In genomic region chr9:45651810-45652177, GRCm38 (mm10) we compare ENCODE assay signal across 18 mouse cellular contexts.
DNase-seq lines count a peak whose midpoint lies in the region; ATAC-seq and TF ChIP-seq lines count a peak whose summit lies in the region.
"Had no signal": no experiment of that assay in that cellular context is flagged by ENCODE, and none has a peak within 500 bp of the region (broad histone marks: within the 10 kb centered on the region; RNA-seq: fewer than 3 reads in every experiment).

No protein-coding gene starts in this region.

- H3K27ac ChIP-seq in layer of hippocampus, adult 2 months, result peak overlapping the region; percentile 92
- peak overlapping the region; percentile 92 for H3K27ac ChIP-seq in hindbrain, embryonic 13.5 days
- peak overlapping the region; percentile 82 for H3K27ac ChIP-seq in midbrain, embryonic 14.5 days (replicated peaks; ENCODE audit: low read depth, low read length)
- H3K27ac ChIP-seq: gastrocnemius, adult 2 months; heart, adult 2 months; kidney, embryonic 15.5 days; limb, embryonic 15.5 days had no signal

- no peak for TF ChIP-seq CTCF in layer of hippocampus, adult 2 months (conservative IDR thresholded peaks at IDR 0.05)

- H3K9ac ChIP-seq in hindbrain, embryonic 13.5 days, result no peak overlapping the region
- H3K9ac ChIP-seq in midbrain, embryonic 14.5 days (replicated peaks; ENCODE audit: low read length), result no peak overlapping the region
- H3K9ac ChIP-seq: kidney, embryonic 15.5 days; limb, embryonic 15.5 days; liver, postnatal 0 days had no signal

- H3K9me3 ChIP-seq in hindbrain, embryonic 13.5 days, result no peaks in the 10 kb centered on the region
- H3K9me3 ChIP-seq in midbrain, embryonic 14.5 days (ENCODE audit: control insufficient read depth, low read length), result 0 out of 2 replicates have a peak, but pooled peaks cover 3% of the 10 kb centered on the region
- H3K9me3 ChIP-seq: kidney, embryonic 15.5 days; limb, embryonic 15.5 days had no signal

- H3K4me2 ChIP-seq in hindbrain, embryonic 13.5 days, result peak overlapping the region; percentile 29; the same call in 1 of the 2 replicates
- H3K4me2 ChIP-seq in midbrain, embryonic 14.5 days (ENCODE audit: low read length), result peak overlapping the region; percentile 8; the same call in 1 of the 2 replicates
- H3K4me2 ChIP-seq: kidney, embryonic 15.5 days; limb, embryonic 15.5 days had no signal

- H3K4me3 ChIP-seq in layer of hippocampus, adult 2 months, result no peak overlapping the region
- H3K4me3 ChIP-seq in hindbrain, embryonic 13.5 days, result no peak overlapping the region
- no peak overlapping the region for H3K4me3 ChIP-seq in midbrain, embryonic 14.5 days (replicated peaks; ENCODE audit: low read depth, low read length)
- H3K4me3 ChIP-seq: erythroblast, embryonic 14.5 days; gastrocnemius, adult 2 months; heart, adult 2 months; kidney, embryonic 15.5 days; limb, embryonic 15.5 days had no signal

- H3K4me1 ChIP-seq in hindbrain, embryonic 13.5 days (replicated peaks), result peaks cover 44% of the 10 kb centered on the region
- peaks cover 40% of the 10 kb centered on the region for H3K4me1 ChIP-seq in midbrain, embryonic 14.5 days (ENCODE audit: control insufficient read depth, insufficient read depth, low read length)
- H3K4me1 ChIP-seq: kidney, embryonic 15.5 days; limb, embryonic 15.5 days had no signal

- no peaks in the 10 kb centered on the region for H3K36me3 ChIP-seq in hindbrain, embryonic 13.5 days
- H3K36me3 ChIP-seq in midbrain, embryonic 14.5 days (ENCODE audit: control insufficient read depth, insufficient read depth, low read length), result no peaks in the 10 kb centered on the region
- H3K36me3 ChIP-seq: kidney, embryonic 15.5 days; limb, embryonic 15.5 days had no signal

- 29% methylated on average over 3 of the region's 3 CpGs for WGBS in hindbrain, embryonic 13.5 days
- 7% methylated on average over 3 of the region's 3 CpGs for WGBS in midbrain, embryonic 14.5 days

- H3K27me3 ChIP-seq in hindbrain, embryonic 13.5 days, result no peaks in the 10 kb centered on the region
- no peaks in the 10 kb centered on the region for H3K27me3 ChIP-seq in midbrain, embryonic 14.5 days (ENCODE audit: control insufficient read depth, insufficient read depth, low read length)
- H3K27me3 ChIP-seq: kidney, embryonic 15.5 days; limb, embryonic 15.5 days had no signal

- no peak for DNase-seq in layer of hippocampus, adult 2 months (ENCODE audit: low spot score in 2 of 2)
- DNase-seq in layer of hippocampus, postnatal 25 days (ENCODE audit: extremely low spot score in 1 of 2, low spot score in 1 of 2), result no peak
- no peak for DNase-seq in midbrain, embryonic 14.5 days
- no peak for DNase-seq in lung, postnatal 25 days (ENCODE audit: low spot score)
- DNase-seq in testis, postnatal 10 days (ENCODE audit: low spot score), result no peak
- DNase-seq in urinary bladder, adult 18-20 months (ENCODE audit: low spot score in 2 of 2), result no peak
- DNase-seq in adipocyte (ENCODE audit: low spot score), result no peak
- DNase-seq: adrenal gland, postnatal 36 days; cerebellum, adult 9-11 months; gastrocnemius, adult 2 months; heart, adult 2 months; liver, postnatal 0 days; lung, postnatal 36 days had no signal

- ATAC-seq in hindbrain, embryonic 13.5 days (ENCODE audit: low FRiP score), result peak; percentile 33
- peak; percentile 51 for ATAC-seq in midbrain, embryonic 14.5 days (ENCODE audit: low FRiP score, low TSS enrichment)
- ATAC-seq: activated CD4-positive, CD25-positive, alpha-beta regulatory T cell, adult 4 months; liver, postnatal 0 days had no signal
